Mouse (Mus musculus): ENCODE measurements around the gene Negr1. TPM values are rescaled to one million over a fixed set of nuclear protein-coding genes. Genes with fewer than 3 reads are reported as not detected.

Negr1 gene
- total and polyA plus RNA-seq, 3 experiments: not detected

DNA sequence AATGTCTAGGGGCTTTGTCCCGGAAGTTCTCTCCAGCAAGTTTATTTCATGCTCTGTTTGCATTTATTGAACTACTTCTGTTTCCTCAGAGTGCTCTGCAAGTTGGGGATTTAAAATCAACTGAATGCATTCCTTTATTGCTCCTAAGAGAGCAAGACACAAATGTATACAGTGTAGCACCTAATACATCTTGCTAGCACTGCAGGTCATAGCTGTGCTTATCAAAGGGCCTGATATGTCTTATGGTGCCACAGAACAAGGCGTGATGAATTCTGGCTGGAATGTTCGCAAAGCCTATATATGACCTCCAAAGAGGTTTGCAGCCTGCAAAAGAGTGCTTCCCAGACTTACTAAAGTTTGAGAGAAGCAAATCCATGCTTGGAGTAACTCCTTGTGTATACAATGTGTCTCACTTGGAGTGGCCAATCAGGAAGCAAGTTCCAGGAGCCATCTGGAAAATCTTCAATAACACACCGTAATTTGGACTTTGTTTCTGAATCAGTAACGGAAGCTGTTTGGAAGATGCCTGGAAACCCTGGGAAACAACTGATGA is 183.7 kb downstream of the Negr1 start:
- H3K27me3 ChIP-seq (replicated peaks): no peaks in the 10 kb centered on the region
- H3K4me2 ChIP-seq (ENCODE audit: insufficient read depth, low read depth, poor library complexity, severe bottlenecking): no peak overlapping the region
- no peak overlapping the region for H3K9ac ChIP-seq (ENCODE audit: insufficient read depth, low read depth)
- dilution Hi-C loops (cut with MboI; ENCODE audit: extremely low pct_ligation_motif_present, extremely low pct_unique_long_range_greater_than_20kb, low sequenced_read_pairs) (no loop called here), in situ Hi-C loops (cut with MboI; ENCODE audit: low pct_ligation_motif_present, low pct_unique_long_range_greater_than_20kb, low sequenced_read_pairs) (no loop called here)
- no peak overlapping the region for H3K4me3 ChIP-seq (replicated peaks in 1 of 3; ENCODE audit: low read depth in 2 of 3, low read length in 2 of 3, poor library complexity in 1 of 3)
- no peaks in the 10 kb centered on the region for H3K4me1 ChIP-seq (ENCODE audit: control insufficient read depth in 1 of 2, insufficient read depth in 2 of 2)
- no peaks in the 10 kb centered on the region for H3K36me3 ChIP-seq (replicated peaks in 1 of 2; ENCODE audit: control insufficient read depth in 1 of 2, insufficient read depth in 1 of 2, low read length in 1 of 2)
- TF ChIP-seq USF2 (conservative IDR thresholded peaks at IDR 0.05; ENCODE audit: low read depth, low read length) (no peak), ZMIZ1 (IDR thresholded peaks at IDR 0.05; ENCODE audit: low read depth, low read length) (no peak)
- no peak for DNase-seq (ENCODE audit: extremely low read depth)
- no peaks in the 10 kb centered on the region for H3K79me2 ChIP-seq (replicated peaks; ENCODE audit: control insufficient read depth, extremely low read depth, insufficient read depth, poor library complexity, severe bottlenecking)
- H3K9me3 ChIP-seq (replicated peaks; ENCODE audit: low read length): peaks cover 29% of the 10 kb centered on the region
- no peak overlapping the region for H3K27ac ChIP-seq (ENCODE audit: insufficient read depth, low read depth)

DNA sequence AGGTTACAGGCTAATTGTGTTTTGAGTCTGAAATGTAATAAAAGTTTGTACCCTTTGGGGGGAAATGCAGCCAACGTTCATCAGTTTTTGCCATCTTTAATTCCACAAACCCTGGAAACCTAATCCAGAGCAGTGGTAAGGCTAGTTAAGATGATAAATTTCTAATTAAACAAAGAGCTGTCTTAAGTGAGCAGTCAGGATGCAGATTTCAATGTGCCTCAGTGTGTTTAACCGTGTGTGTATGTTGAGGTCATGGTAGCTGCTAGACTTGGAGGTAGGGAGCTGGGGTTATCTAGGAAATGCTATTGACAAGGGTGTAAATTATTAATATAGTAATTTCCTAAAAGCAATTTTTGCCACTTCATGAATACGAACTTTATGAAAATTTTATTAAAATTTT is 185.9 kb downstream of the Negr1 start:
- no peaks in the 10 kb centered on the region for H3K27me3 ChIP-seq (replicated peaks)
- H3K27ac ChIP-seq (ENCODE audit: insufficient read depth, low read depth): no peak overlapping the region
- H3K4me2 ChIP-seq (ENCODE audit: insufficient read depth, low read depth, poor library complexity, severe bottlenecking): no peak overlapping the region
- dilution Hi-C loops (cut with MboI; ENCODE audit: extremely low pct_ligation_motif_present, extremely low pct_unique_long_range_greater_than_20kb, low sequenced_read_pairs): no loop called here
- H3K4me1 ChIP-seq (ENCODE audit: control insufficient read depth in 1 of 2, insufficient read depth in 2 of 2): no peaks in the 10 kb centered on the region
- in situ Hi-C loops (cut with MboI; ENCODE audit: low pct_ligation_motif_present, low pct_unique_long_range_greater_than_20kb, low sequenced_read_pairs): no loop called here
- peaks cover 41% of the 10 kb centered on the region for H3K9me3 ChIP-seq (replicated peaks; ENCODE audit: low read length)
- TF ChIP-seq ZNF384 (IDR thresholded peaks at IDR 0.05; ENCODE audit: low read depth, low read length) (no peak), SIN3A (IDR thresholded peaks at IDR 0.05; ENCODE audit: low read length) (no peak), BHLHE40 (IDR thresholded peaks at IDR 0.05; ENCODE audit: low read depth, low read length) (no peak), PAX5 (IDR thresholded peaks at IDR 0.05; ENCODE audit: low read length) (no peak), POLR2AphosphoS2 (IDR thresholded peaks at IDR 0.05; ENCODE audit: low read depth, low read length) (no peak), JUN (IDR thresholded peaks at IDR 0.05; ENCODE audit: insufficient read depth, low read depth, low read length) (no peak), CHD2 (IDR thresholded peaks at IDR 0.05; ENCODE audit: low read length) (no peak), EP300 (IDR thresholded peaks at IDR 0.05; ENCODE audit: low read length) (no peak), JUND (conservative IDR thresholded peaks at IDR 0.05; ENCODE audit: low read depth, low read length) (no peak), HCFC1 (IDR thresholded peaks at IDR 0.05; ENCODE audit: low read depth, low read length) (no peak)
- H3K36me3 ChIP-seq (replicated peaks in 1 of 2; ENCODE audit: control insufficient read depth in 1 of 2, insufficient read depth in 1 of 2, low read length in 1 of 2): no peaks in the 10 kb centered on the region
- DNase-seq (ENCODE audit: extremely low read depth): no peak
- H3K4me3 ChIP-seq (replicated peaks in 1 of 3; ENCODE audit: low read depth in 2 of 3, low read length in 2 of 3, poor library complexity in 1 of 3): no peak overlapping the region
- H3K9ac ChIP-seq (ENCODE audit: insufficient read depth, low read depth): no peak overlapping the region
- no peaks in the 10 kb centered on the region for H3K79me2 ChIP-seq (replicated peaks; ENCODE audit: control insufficient read depth, extremely low read depth, insufficient read depth, poor library complexity, severe bottlenecking)

DNA sequence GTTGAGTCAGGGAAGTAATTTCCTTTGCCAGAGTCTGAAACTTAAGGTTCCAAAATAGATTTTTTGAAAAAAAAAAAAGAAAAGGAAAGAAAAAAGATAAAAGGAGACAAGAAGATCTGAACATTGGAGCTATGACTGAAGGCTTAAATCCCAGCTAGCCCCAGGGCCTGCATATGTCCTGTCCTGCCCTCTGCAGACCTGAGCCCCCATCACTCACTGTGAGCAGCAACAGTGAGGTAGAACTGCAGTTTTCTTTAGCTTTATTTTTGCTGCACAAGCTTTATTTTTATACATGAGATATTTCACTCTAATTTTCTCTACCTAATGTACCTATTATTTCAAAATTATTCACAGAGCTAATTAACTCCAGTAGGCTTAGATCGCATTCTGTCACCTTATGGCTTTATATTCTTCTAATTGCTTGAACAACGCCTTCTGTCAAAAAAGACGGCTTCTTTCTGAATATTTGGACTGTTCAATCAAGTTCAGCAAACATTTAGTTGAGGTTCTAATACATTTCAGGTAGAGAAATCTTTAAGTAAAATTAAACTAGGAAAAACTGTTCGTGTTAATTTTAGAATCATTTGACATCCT is 192.3 kb downstream of the Negr1 start:
- Histone ChIP-seq H3K27me3 (replicated peaks) (no peaks in the 10 kb centered on the region), H3K4me1 (ENCODE audit: control insufficient read depth in 1 of 2, insufficient read depth in 2 of 2) (no peaks in the 10 kb centered on the region), H3K4me3 (replicated peaks in 1 of 3; ENCODE audit: low read depth in 2 of 3, low read length in 2 of 3, poor library complexity in 1 of 3) (no peak overlapping the region), H3K9me3 (replicated peaks; ENCODE audit: low read length) (peaks cover 28% of the 10 kb centered on the region), H3K36me3 (replicated peaks in 1 of 2; ENCODE audit: control insufficient read depth in 1 of 2, insufficient read depth in 1 of 2, low read length in 1 of 2) (no peaks in the 10 kb centered on the region), H3K4me2 (ENCODE audit: insufficient read depth, low read depth, poor library complexity, severe bottlenecking) (no peak overlapping the region), H3K9ac (ENCODE audit: insufficient read depth, low read depth) (no peak overlapping the region), H3K27ac (ENCODE audit: insufficient read depth, low read depth) (no peak overlapping the region), H3K79me2 (replicated peaks; ENCODE audit: control insufficient read depth, extremely low read depth, insufficient read depth, poor library complexity, severe bottlenecking) (no peaks in the 10 kb centered on the region)
- dilution Hi-C loops (cut with MboI; ENCODE audit: extremely low pct_ligation_motif_present, extremely low pct_unique_long_range_greater_than_20kb, low sequenced_read_pairs): no loop called here
- TF ChIP-seq MAFK (IDR thresholded peaks at IDR 0.05; ENCODE audit: insufficient replicate concordance, low read length) (no peak), ZKSCAN1 (IDR thresholded peaks at IDR 0.05; ENCODE audit: borderline replicate concordance, low read depth, low read length) (no peak), RCOR1 (conservative IDR thresholded peaks at IDR 0.05; ENCODE audit: low read depth, low read length) (no peak), PAX5 (IDR thresholded peaks at IDR 0.05; ENCODE audit: low read length) (no peak), TCF12 (IDR thresholded peaks at IDR 0.05; ENCODE audit: low read depth, low read length) (no peak), ZC3H11A (IDR thresholded peaks at IDR 0.05; ENCODE audit: low read depth, low read length) (no peak), EP300 (IDR thresholded peaks at IDR 0.05; ENCODE audit: low read length) (no peak), GABPA (IDR thresholded peaks at IDR 0.05; ENCODE audit: insufficient replicate concordance, low read depth, low read length) (no peak), MEF2A (IDR thresholded peaks at IDR 0.05; ENCODE audit: borderline replicate concordance, low read depth, low read length) (no peak), TBP (conservative IDR thresholded peaks at IDR 0.05; ENCODE audit: low read depth, low read length) (no peak), RAD21 (IDR thresholded peaks at IDR 0.05; ENCODE audit: low read depth, low read length) (no peak), ELF1 (IDR thresholded peaks at IDR 0.05; ENCODE audit: low read depth, low read length) (no peak), ZMIZ1 (IDR thresholded peaks at IDR 0.05; ENCODE audit: low read depth, low read length) (no peak), NRF1 (IDR thresholded peaks at IDR 0.05; ENCODE audit: low read depth, low read length) (no peak), UBTF (IDR thresholded peaks at IDR 0.05; ENCODE audit: low read depth, low read length) (no peak), SMC3 (IDR thresholded peaks at IDR 0.05; ENCODE audit: low read depth, low read length) (no peak)
- DNase-seq (ENCODE audit: extremely low read depth): no peak
- in situ Hi-C loops (cut with MboI; ENCODE audit: low pct_ligation_motif_present, low pct_unique_long_range_greater_than_20kb, low sequenced_read_pairs): no loop called here
